Mouse (Mus musculus): ENCODE results near the gene Lrrc66.
"Not testable (repeated sequence)": the region's sequence is repeated elsewhere in the genome, so short reads cannot be mapped to it uniquely, and the experiment has no call there.

The Lrrc66 gene

GRCm38 (mm10) chr5:73613296-73613695 lies 19.0 kb downstream of the Lrrc66 start:
- DNase-seq (ENCODE audit: low read depth, low spot score): no peak

- no peak for DNase-seq (ENCODE audit: low read depth, low spot score)
Measured at GRCm38 (mm10) chr5:73611071-73611470, 21.3 kb downstream of the Lrrc66 start.

GRCm38 (mm10) chr5:73604964-73605363 lies 27.4 kb downstream of the Lrrc66 start:
- no peak for DNase-seq (ENCODE audit: low read depth, low spot score)

- DNase-seq (ENCODE audit: low read depth, low spot score): no peak
Measured at GRCm38 (mm10) chr5:73604542-73604941, 27.8 kb downstream of the Lrrc66 start.

GRCm38 (mm10) chr5:73602865-73603264 lies 29.5 kb downstream of the Lrrc66 start:
- no peak for DNase-seq (ENCODE audit: low read depth, low spot score)

GRCm38 (mm10) chr5:73601361-73601763 lies 31.0 kb downstream of the Lrrc66 start:
- DNase-seq (ENCODE audit: low read depth, low spot score): no peak

GRCm38 (mm10) chr5:73599991-73600390 lies 32.3 kb downstream of the Lrrc66 start:
- DNase-seq (ENCODE audit: low read depth, low spot score): no peak

GRCm38 (mm10) chr5:73598943-73599695 lies 33.2 kb downstream of the Lrrc66 start:
- DNase-seq (ENCODE audit: low read depth, low spot score): no peak

GRCm38 (mm10) chr5:73587119-73587518 lies 45.2 kb downstream of the Lrrc66 start:
- no peak for DNase-seq (ENCODE audit: low read depth, low spot score)

GRCm38 (mm10) chr5:73586597-73586996 lies 45.7 kb downstream of the Lrrc66 start:
- DNase-seq (ENCODE audit: low read depth, low spot score): no peak

GRCm38 (mm10) chr5:73585212-73586115 lies 46.9 kb downstream of the Lrrc66 start:
- no peak for DNase-seq (ENCODE audit: low read depth, low spot score)

GRCm38 (mm10) chr5:73584011-73584410 lies 48.3 kb downstream of the Lrrc66 start:
- DNase-seq (ENCODE audit: low read depth, low spot score): not testable (repeated sequence)

GRCm38 (mm10) chr5:73578131-73578530 lies 54.2 kb downstream of the Lrrc66 start:
- DNase-seq (ENCODE audit: low read depth, low spot score): no peak

- no peak for DNase-seq (ENCODE audit: low read depth, low spot score)
Measured at GRCm38 (mm10) chr5:73576708-73577107, 55.6 kb downstream of the Lrrc66 start.

- DNase-seq (ENCODE audit: low read depth, low spot score): no peak
Measured at GRCm38 (mm10) chr5:73574616-73575015, 57.7 kb downstream of the Lrrc66 start.

GRCm38 (mm10) chr5:73573789-73574188 lies 58.5 kb downstream of the Lrrc66 start:
- DNase-seq (ENCODE audit: low read depth, low spot score): no peak

- DNase-seq (ENCODE audit: low read depth, low spot score): no peak
Measured at GRCm38 (mm10) chr5:73572846-73573245, 59.5 kb downstream of the Lrrc66 start.

- no peak for DNase-seq (ENCODE audit: low read depth, low spot score)
Measured at GRCm38 (mm10) chr5:73571395-73572156, 60.8 kb downstream of the Lrrc66 start.

- DNase-seq (ENCODE audit: low read depth, low spot score): no peak
Measured at GRCm38 (mm10) chr5:73569181-73569580, 63.1 kb downstream of the Lrrc66 start.

GRCm38 (mm10) chr5:73566892-73567291 lies 65.4 kb downstream of the Lrrc66 start:
- no peak for DNase-seq (ENCODE audit: low read depth, low spot score)

GRCm38 (mm10) chr5:73566119-73566518 lies 66.2 kb downstream of the Lrrc66 start:
- no peak for DNase-seq (ENCODE audit: low read depth, low spot score)

- DNase-seq (ENCODE audit: low read depth, low spot score): no peak
Measured at GRCm38 (mm10) chr5:73564038-73564437, 68.3 kb downstream of the Lrrc66 start.
